Mouse (Mus musculus): Measurements from ENCODE around the gene Rgl2.

DNA sequence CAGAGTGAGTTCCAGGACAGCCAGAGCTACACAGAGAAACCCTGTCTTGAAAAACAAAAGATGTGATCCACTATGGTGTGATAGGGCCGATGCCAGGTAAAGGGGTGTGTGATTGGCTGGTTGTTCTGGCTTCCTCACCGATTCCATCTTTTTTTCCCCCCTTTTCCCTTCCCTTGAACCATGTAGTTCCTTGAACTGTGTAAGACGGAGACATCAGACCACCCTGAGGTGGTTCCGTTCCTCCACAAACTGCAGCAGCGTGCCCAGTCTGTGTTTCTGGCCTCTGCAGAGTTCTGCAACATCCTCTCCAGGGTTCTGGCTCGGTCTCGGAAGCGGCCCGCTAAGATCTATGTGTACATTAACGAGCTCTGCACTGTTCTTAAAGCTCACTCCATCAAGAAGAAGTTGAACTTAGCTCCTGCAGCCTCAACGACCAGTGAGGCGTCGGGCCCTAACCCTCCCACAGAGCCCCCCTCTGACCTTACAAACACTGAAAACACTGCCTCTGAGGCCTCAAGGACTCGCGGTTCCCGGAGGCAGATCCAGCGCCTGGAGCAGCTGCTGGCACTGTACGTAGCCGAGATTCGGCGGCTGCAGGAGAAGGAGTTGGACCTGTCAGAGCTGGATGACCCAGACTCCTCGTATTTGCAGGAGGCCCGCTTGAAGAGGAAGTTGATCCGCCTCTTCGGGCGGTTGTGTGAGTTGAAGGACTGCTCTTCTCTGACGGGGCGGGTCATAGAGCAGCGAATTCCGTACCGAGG lies 18.1 kb upstream of the Rgl2 start:
- TF ChIP-seq ZNF384 (IDR thresholded peaks at IDR 0.05; ENCODE audit: low read depth, low read length) (no peak), ZC3H11A (IDR thresholded peaks at IDR 0.05; ENCODE audit: borderline replicate concordance, low read depth, low read length) (no peak), HCFC1 (IDR thresholded peaks at IDR 0.05; ENCODE audit: borderline replicate concordance, insufficient read depth, low read length) (no peak), MAFK (IDR thresholded peaks at IDR 0.05; ENCODE audit: insufficient read depth, low read depth, low read length) (no peak)
